Mouse (Mus musculus): ENCODE data around the gene Ank.

DNA sequence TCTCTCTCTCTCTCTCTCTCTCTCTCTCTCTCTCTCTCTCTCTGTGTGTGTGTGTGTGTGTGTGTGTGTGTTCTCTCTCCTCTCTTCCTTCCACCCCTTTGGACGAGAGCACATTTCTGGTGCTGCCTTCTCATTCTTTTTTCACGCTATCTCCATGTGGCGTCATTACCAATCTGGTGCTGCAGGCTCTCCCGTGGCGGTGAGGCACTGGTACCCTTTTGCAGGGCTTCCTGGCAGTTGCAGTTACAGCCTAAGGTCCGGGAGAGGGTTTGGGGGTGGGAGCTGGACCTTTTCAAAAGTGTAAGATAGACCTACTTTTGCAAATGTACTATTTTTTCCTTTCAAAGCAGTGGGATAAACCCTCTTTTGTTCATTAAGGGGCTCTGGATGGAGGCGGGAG, 1.2 kb downstream of the Ank start:
- no peak for TF ChIP-seq MXI1 (IDR thresholded peaks at IDR 0.05; ENCODE audit: low read depth, low read length)
- no peak for TF ChIP-seq USF1 (IDR thresholded peaks at IDR 0.05; ENCODE audit: low read depth, low read length)
- no peak for TF ChIP-seq POLR2AphosphoS2 (IDR thresholded peaks at IDR 0.05; ENCODE audit: low read length)

Measured in MEL (cell line).